Mouse (Mus musculus): ENCODE results near the gene Crybb1.

Gene Crybb1

GRCm38 (mm10) chr5:112283543-112284202 is 28.1 kb downstream of the Crybb1 start:
- no peak for DNase-seq (ENCODE audit: extremely low spot score, low read depth, low spot score)

GRCm38 (mm10) chr5:112284203-112284582 is 28.6 kb downstream of the Crybb1 start:
- DNase-seq (ENCODE audit: extremely low spot score, low read depth, low spot score): no peak

GRCm38 (mm10) chr5:112285548-112286085 is 30.0 kb downstream of the Crybb1 start:
- no peak for DNase-seq (ENCODE audit: extremely low spot score, low read depth, low spot score)

- no peak for DNase-seq (ENCODE audit: extremely low spot score, low read depth, low spot score)
Measured at GRCm38 (mm10) chr5:112286608-112286983, 31.0 kb downstream of the Crybb1 start.

- no peak for DNase-seq (ENCODE audit: extremely low spot score, low read depth, low spot score)
Measured at GRCm38 (mm10) chr5:112286984-112287641, 31.5 kb downstream of the Crybb1 start.

- DNase-seq (ENCODE audit: extremely low spot score, low read depth, low spot score): no peak
Measured at GRCm38 (mm10) chr5:112287652-112288051, 32.0 kb downstream of the Crybb1 start.

- DNase-seq (ENCODE audit: extremely low spot score, low read depth, low spot score): no peak
Measured at GRCm38 (mm10) chr5:112288193-112289141, 32.9 kb downstream of the Crybb1 start.

- no peak for DNase-seq (ENCODE audit: extremely low spot score, low read depth, low spot score)
Measured at GRCm38 (mm10) chr5:112289236-112289635, 33.6 kb downstream of the Crybb1 start.

GRCm38 (mm10) chr5:112289819-112290535 is 34.4 kb downstream of the Crybb1 start:
- DNase-seq (ENCODE audit: extremely low spot score, low read depth, low spot score): no peak

GRCm38 (mm10) chr5:112290536-112290880 is 34.9 kb downstream of the Crybb1 start:
- DNase-seq (ENCODE audit: extremely low spot score, low read depth, low spot score): no peak

- DNase-seq (ENCODE audit: extremely low spot score, low read depth, low spot score): no peak
Measured at GRCm38 (mm10) chr5:112291866-112292265, 36.3 kb downstream of the Crybb1 start.

- no peak for DNase-seq (ENCODE audit: extremely low spot score, low read depth, low spot score)
Measured at GRCm38 (mm10) chr5:112292343-112292980, 36.8 kb downstream of the Crybb1 start.

GRCm38 (mm10) chr5:112293800-112294199 is 38.2 kb downstream of the Crybb1 start:
- DNase-seq (ENCODE audit: extremely low spot score, low read depth, low spot score): no peak

GRCm38 (mm10) chr5:112294696-112295095 is 39.1 kb downstream of the Crybb1 start:
- no peak for DNase-seq (ENCODE audit: extremely low spot score, low read depth, low spot score)

GRCm38 (mm10) chr5:112295162-112295561 is 39.5 kb downstream of the Crybb1 start:
- DNase-seq (ENCODE audit: extremely low spot score, low read depth, low spot score): no peak

- DNase-seq (ENCODE audit: extremely low spot score, low read depth, low spot score): no peak
Measured at GRCm38 (mm10) chr5:112295564-112295963, 39.9 kb downstream of the Crybb1 start.

- DNase-seq (ENCODE audit: extremely low spot score, low read depth, low spot score): no peak
Measured at GRCm38 (mm10) chr5:112296404-112297181, 41.0 kb downstream of the Crybb1 start.

GRCm38 (mm10) chr5:112297257-112297656 is 41.6 kb downstream of the Crybb1 start:
- no peak for DNase-seq (ENCODE audit: extremely low spot score, low read depth, low spot score)

GRCm38 (mm10) chr5:112298226-112298988 is 42.8 kb downstream of the Crybb1 start:
- no peak for DNase-seq (ENCODE audit: extremely low spot score, low read depth, low spot score)

Data from hindlimb bud, embryonic 11.5 days (tissue).